Mouse (Mus musculus): Measurements from ENCODE around the gene Med25. TPM values are rescaled to one million over a fixed set of nuclear protein-coding genes. Genes with fewer than 3 reads are reported as not detected.

The Med25 gene
- 113 and 148 TPM in 2 replicates for total RNA-seq (2014; rRNA removed)
- polyA plus RNA-seq (2015; fragmentation: Nextera tagmentation; extraction: Ambion mirVana): 142 and 151 TPM in 2 replicates

DNA sequence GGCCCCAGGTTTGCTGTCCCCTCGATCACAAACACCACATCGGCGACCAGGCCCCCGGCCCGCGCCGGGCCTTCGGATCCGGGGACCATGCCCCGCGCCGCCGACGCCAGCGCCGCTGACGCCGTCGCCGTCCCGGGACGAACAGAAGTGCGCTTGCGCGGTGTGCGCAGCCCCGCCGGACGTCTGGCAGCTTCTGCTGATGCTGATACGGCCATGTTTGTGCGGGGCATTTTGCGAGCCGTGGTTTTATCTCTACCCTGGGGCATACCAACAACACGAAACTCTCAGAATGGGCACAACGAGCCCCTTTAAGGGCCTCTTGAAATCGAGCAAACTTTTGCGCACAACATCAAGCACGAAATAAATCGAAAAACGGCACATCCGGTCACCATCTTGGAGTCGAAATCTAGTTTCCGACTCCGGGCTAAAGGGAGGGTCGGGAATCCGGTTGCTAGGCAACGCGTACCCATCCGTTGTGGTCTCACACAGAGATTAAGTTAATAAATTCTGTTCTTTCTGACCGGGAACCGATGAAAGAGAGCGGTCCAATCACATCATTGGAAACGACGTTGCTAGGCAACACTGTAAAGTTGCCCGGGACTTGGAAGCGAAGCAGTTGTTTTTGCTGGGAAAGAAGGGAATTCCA, at the start of gene Med25:
TSS of gene Med25 (minus strand) at position 437 of the 646 bp plus-strand sequence.
- Histone ChIP-seq H3K36me3 (ENCODE audit: insufficient read depth) (peaks cover 7% of the 10 kb centered on the region), H3K4me1 (ENCODE audit: insufficient read depth) (peaks cover 38% of the 10 kb centered on the region), H3K9me3 (ENCODE audit: low read length) (no peaks in the 10 kb centered on the region), H3K4me3 (ENCODE audit: low read depth, low read length) (peak within 1 kb of the TSS; percentile 88), H3K27ac (ENCODE audit: low read depth, low read length) (peak within 1 kb of the TSS; percentile 100), H3K27me3 (ENCODE audit: insufficient read depth, low read length) (no peaks in the 10 kb centered on the region), H3K4me2 (ENCODE audit: low read depth) (peak within 1 kb of the TSS; percentile 86), H3K9ac (peak within 1 kb of the TSS; percentile 86)
- ATAC-seq: peak; percentile 74
- TF ChIP-seq CTCF (IDR thresholded peaks at IDR 0.05; ENCODE audit: low read depth): no peak
- WGBS: 1% methylated on average over 56 of the region's 56 CpGs
- peak; percentile 98 for DNase-seq

DNA sequence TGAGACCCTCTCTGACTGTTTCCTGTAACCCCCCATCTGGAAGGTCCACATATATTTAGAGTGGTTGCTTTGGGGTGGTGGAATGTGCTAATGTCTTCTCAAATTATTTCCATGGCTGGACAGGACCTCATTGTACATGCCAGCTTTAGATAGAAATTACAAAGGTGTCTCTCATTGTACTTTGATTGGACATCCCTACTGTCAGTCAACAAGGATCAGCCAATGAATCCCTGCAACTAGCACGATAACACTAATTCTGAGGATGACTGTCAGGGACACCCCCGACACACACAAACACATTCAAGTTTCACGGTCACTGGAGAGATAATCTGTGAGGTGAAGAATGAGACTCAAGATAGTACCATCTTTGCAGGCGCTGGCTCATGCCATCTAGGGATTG, 46.2 kb upstream of the Med25 start:
- H3K36me3 ChIP-seq (ENCODE audit: insufficient read depth): no peaks in the 10 kb centered on the region
- H3K27ac ChIP-seq (ENCODE audit: low read depth, low read length): no peak overlapping the region
- no peaks in the 10 kb centered on the region for H3K27me3 ChIP-seq (ENCODE audit: insufficient read depth, low read length)
- H3K4me2 ChIP-seq (ENCODE audit: low read depth): no peak overlapping the region
- no peak for TF ChIP-seq CTCF (IDR thresholded peaks at IDR 0.05; ENCODE audit: low read depth)
- no peak for ATAC-seq
- DNase-seq: no peak
- no peaks in the 10 kb centered on the region for H3K9me3 ChIP-seq (ENCODE audit: low read length)
- no peak overlapping the region for H3K4me3 ChIP-seq (ENCODE audit: low read depth, low read length)
- 93% methylated on average over 4 of the region's 4 CpGs for WGBS
- H3K4me1 ChIP-seq (ENCODE audit: insufficient read depth): no peaks in the 10 kb centered on the region
- no peak overlapping the region for H3K9ac ChIP-seq

DNA sequence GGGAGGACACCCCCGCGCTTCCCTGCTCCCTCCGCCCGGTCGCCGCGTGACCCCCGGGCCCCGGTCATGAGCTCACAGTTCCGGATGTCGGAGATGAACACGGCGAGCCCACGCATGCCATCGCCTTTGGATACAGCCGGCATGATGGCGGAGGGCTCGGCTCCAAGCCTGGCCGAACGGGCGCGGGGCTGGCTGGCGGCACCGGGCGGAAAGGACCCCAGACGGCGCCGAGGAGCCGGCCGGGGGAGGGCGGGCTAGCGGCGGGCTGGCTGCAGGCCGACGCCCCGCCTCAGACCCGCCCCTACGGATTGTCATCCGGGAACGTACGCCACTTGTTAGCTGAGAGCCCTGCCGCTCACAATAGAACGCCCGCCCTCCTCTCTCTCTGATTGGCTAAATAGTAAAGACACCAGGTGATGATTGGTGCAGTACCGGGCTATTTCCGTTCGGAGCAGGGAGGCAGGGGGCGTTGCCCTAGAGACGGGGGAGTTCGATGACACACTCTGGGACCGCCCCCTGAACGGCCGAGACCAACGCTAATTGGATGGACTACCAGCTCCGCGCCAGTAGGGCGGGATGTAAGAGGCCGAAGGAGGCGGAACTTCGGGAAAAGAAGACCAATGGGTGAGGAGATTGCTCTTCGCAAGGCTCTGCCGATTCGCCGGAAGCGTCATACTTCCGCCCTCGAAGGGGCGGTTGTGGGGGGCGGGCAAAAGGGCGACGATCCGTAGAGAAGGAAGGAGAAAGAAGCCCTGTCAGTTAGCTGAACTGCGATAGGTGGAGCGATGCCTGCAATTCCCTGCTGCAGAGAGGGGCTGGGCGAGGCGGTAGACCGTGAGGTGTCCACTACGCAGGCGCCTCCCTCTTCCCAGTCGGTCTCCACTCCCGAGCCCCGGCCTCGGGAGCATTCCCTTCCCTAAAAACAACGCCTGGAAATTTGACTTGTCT, 37.0 kb upstream of the Med25 start, which contains the start of gene Ap2a1:
TSS of gene Ap2a1 (minus strand) at position 293 of the 948 bp plus-strand sequence.
- peak; percentile 44 for TF ChIP-seq CTCF (IDR thresholded peaks at IDR 0.05; ENCODE audit: low read depth)
- DNase-seq: peak; percentile 100
- peak within 1 kb of the TSS; percentile 95 for H3K4me3 ChIP-seq (ENCODE audit: low read depth, low read length)
- H3K27ac ChIP-seq (ENCODE audit: low read depth, low read length): peak within 1 kb of the TSS; percentile 93
- H3K27me3 ChIP-seq (ENCODE audit: insufficient read depth, low read length): no peaks in the 10 kb centered on the region
- peaks cover 13% of the 10 kb centered on the region for H3K4me1 ChIP-seq (ENCODE audit: insufficient read depth)
- peak within 1 kb of the TSS; percentile 94 for H3K9ac ChIP-seq
- no peaks in the 10 kb centered on the region for H3K36me3 ChIP-seq (ENCODE audit: insufficient read depth)
- H3K9me3 ChIP-seq (ENCODE audit: low read length): no peaks in the 10 kb centered on the region
- under 1% methylated on average over 83 of the region's 84 CpGs for WGBS
- ATAC-seq: peak; percentile 97
- peak within 1 kb of the TSS; percentile 68 for H3K4me2 ChIP-seq (ENCODE audit: low read depth)

DNA sequence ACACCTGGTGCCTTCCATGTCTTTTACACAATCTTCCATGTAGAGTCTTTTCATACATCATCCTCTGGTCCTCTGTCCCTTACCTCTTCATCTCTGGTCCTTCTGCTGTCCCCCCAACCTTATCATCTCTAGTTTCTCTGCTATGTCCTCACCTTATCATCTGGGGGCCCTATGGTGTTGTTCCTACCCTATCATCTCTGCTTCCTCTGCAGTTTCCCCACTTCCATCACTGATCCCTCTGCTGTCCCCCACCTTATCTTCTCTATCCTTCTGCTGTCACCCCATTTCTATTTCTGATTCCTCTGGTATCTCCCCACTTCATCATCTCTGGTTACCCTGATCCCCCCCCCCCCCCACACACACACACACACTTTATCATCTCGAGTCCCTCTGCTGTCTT, 36.1 kb upstream of the Med25 start:
- Histone ChIP-seq H3K4me3 (ENCODE audit: low read depth, low read length) (peak overlapping the region; percentile 95), H3K36me3 (ENCODE audit: insufficient read depth) (peaks cover 4% of the 10 kb centered on the region), H3K27ac (ENCODE audit: low read depth, low read length) (peak overlapping the region; percentile 21; the same call in 1 of the 2 replicates), H3K9ac (peak overlapping the region; percentile 94), H3K4me2 (ENCODE audit: low read depth) (peak overlapping the region; percentile 68), H3K27me3 (ENCODE audit: insufficient read depth, low read length) (no peaks in the 10 kb centered on the region), H3K4me1 (ENCODE audit: insufficient read depth) (peaks cover 13% of the 10 kb centered on the region), H3K9me3 (ENCODE audit: low read length) (no peaks in the 10 kb centered on the region)
- no peak for DNase-seq
- TF ChIP-seq CTCF (IDR thresholded peaks at IDR 0.05; ENCODE audit: low read depth): no peak
- no peak for ATAC-seq
- WGBS: 0% methylated on average over 1 of the region's 1 CpGs

DNA sequence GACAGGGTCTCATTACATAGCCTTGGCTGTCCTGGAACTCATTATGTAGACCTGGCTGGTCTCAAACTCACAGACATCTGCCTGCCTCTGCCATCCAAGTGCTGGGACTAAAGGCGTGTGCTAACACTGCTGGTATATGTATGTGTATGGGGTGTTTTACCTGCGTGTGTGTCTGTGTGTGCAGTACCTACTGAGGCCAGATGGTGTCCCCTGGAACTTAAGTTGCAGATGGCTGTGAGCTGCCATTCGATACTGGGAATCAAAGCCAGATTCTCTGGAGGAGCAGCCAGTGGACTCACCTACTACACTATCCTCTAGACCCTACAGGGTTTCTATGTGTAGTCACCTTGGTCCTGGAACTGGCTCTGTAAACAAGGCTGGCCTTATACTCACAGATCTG, 33.0 kb upstream of the Med25 start:
- Histone ChIP-seq H3K9me3 (ENCODE audit: low read length) (no peaks in the 10 kb centered on the region), H3K36me3 (ENCODE audit: insufficient read depth) (peaks cover 28% of the 10 kb centered on the region), H3K4me2 (ENCODE audit: low read depth) (no peak overlapping the region), H3K4me1 (ENCODE audit: insufficient read depth) (peaks cover 13% of the 10 kb centered on the region), H3K4me3 (ENCODE audit: low read depth, low read length) (no peak overlapping the region), H3K27me3 (ENCODE audit: insufficient read depth, low read length) (no peaks in the 10 kb centered on the region), H3K27ac (ENCODE audit: low read depth, low read length) (no peak overlapping the region), H3K9ac (no peak overlapping the region)
- ATAC-seq: no peak
- DNase-seq: peak; percentile 49
- TF ChIP-seq CTCF (IDR thresholded peaks at IDR 0.05; ENCODE audit: low read depth): peak; percentile 76
- WGBS: 73% methylated on average over 3 of the region's 3 CpGs

DNA sequence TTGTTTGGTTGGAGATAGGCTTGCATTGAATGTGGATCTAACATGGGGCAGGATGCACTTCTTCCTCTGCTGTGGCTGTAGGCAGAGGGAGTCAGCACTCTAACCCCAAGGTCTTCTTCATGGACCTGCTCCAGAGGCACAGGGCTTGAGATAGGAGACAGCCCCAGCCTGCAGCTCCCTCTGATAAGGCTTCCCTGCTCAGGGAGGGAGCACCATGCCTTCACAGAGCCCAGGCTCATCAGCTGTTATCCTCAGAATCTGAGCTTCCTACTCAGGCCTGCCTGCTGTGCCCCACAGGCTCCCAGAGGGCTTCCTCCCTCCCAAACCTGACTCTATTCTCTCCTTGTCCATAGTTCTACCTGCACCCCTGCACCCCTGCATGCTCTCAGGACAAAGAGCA, 30.0 kb upstream of the Med25 start:
- no peak for TF ChIP-seq CTCF (IDR thresholded peaks at IDR 0.05; ENCODE audit: low read depth)
- Histone ChIP-seq H3K9ac (no peak overlapping the region), H3K4me3 (ENCODE audit: low read depth, low read length) (no peak overlapping the region), H3K9me3 (ENCODE audit: low read length) (no peaks in the 10 kb centered on the region), H3K4me2 (ENCODE audit: low read depth) (no peak overlapping the region), H3K27me3 (ENCODE audit: insufficient read depth, low read length) (no peaks in the 10 kb centered on the region), H3K36me3 (ENCODE audit: insufficient read depth) (peaks cover 33% of the 10 kb centered on the region), H3K27ac (ENCODE audit: low read depth, low read length) (no peak overlapping the region), H3K4me1 (ENCODE audit: insufficient read depth) (no peaks in the 10 kb centered on the region)
- DNase-seq (no peak), ATAC-seq (no peak)

DNA sequence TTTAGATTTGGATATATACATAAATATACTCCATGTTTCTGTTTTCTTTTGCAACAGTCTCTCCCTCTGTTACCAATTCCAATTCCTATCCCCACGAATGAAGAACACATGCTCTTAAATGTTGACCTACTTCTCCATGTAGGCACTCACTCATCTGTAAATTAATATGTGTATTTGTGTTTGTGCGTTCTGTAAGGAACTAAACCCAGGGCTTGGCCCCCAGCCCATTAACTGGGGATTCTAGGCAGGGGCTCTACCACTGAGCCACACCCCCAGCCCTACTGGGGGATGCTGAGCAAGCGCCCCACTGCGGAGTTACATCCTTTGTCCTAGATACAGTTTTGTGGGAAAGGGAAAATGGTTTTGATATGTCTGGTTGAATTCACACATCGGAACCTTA, 26.6 kb upstream of the Med25 start:
- ATAC-seq (no peak), DNase-seq (no peak)
- Histone ChIP-seq H3K36me3 (ENCODE audit: insufficient read depth) (peaks cover 55% of the 10 kb centered on the region), H3K9me3 (ENCODE audit: low read length) (no peaks in the 10 kb centered on the region), H3K27me3 (ENCODE audit: insufficient read depth, low read length) (no peaks in the 10 kb centered on the region), H3K4me1 (ENCODE audit: insufficient read depth) (no peaks in the 10 kb centered on the region), H3K4me3 (ENCODE audit: low read depth, low read length) (no peak overlapping the region), H3K27ac (ENCODE audit: low read depth, low read length) (no peak overlapping the region), H3K4me2 (ENCODE audit: low read depth) (no peak overlapping the region), H3K9ac (no peak overlapping the region)
- 73% methylated on average over 5 of the region's 5 CpGs for WGBS
- no peak for TF ChIP-seq CTCF (IDR thresholded peaks at IDR 0.05; ENCODE audit: low read depth)

All from forebrain, postnatal 0 days (tissue).